Mouse (Mus musculus): Measurements from ENCODE around the gene Plekha1.

DNA sequence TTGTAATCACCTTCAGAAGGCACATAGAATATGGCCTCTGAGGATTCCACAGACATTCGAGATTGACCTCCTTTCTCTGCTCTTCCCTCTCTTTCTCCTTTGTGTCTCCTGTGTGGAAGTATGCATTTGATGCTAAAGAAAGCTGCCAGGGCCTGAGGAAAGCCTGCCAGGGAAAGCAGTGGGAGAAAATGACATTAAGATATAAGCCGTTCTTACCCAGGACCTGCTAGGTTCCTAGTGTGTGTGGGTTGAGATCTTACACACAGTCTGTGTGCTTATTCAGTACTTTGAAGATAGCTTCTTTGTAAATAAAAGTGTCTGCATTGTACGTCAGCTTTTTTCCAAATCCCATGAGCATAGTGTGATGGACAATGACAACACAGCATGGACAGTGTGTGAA, 30.5 kb downstream of the Plekha1 start:
- TF ChIP-seq POLR2A (IDR thresholded peaks at IDR 0.05; ENCODE audit: borderline replicate concordance, extremely low read depth, insufficient read depth, insufficient read length, poor library complexity, severe bottlenecking) (no peak), CTCF (IDR thresholded peaks at IDR 0.05; ENCODE audit: borderline replicate concordance, extremely low read depth, insufficient read depth, insufficient read length) (no peak)
